Mouse (Mus musculus) ES-Bruce4 (cell line): ENCODE results near the gene Olfr704.

Experiments used
- CTCF ChIP-seq: IDR thresholded peaks from one replicate; pipeline ENCODE4 v1.8.1; 2011; ENCODE audit warnings: low read depth, low read length
- POLR2A ChIP-seq: IDR thresholded peaks from one replicate; pipeline ENCODE4 v1.8.1; 2011; ENCODE audit warnings: low read length; ENCODE audit not compliant: insufficient read depth

- no peak for TF ChIP-seq CTCF
- TF ChIP-seq POLR2A: no peak
Measured at GRCm38 (mm10) chr7:106813829-106814228, 49.2 kb upstream of the Olfr704 start, which contains the start of gene Olfr701.
